Mouse (Mus musculus): ENCODE results near the gene Agmo.

DNA sequence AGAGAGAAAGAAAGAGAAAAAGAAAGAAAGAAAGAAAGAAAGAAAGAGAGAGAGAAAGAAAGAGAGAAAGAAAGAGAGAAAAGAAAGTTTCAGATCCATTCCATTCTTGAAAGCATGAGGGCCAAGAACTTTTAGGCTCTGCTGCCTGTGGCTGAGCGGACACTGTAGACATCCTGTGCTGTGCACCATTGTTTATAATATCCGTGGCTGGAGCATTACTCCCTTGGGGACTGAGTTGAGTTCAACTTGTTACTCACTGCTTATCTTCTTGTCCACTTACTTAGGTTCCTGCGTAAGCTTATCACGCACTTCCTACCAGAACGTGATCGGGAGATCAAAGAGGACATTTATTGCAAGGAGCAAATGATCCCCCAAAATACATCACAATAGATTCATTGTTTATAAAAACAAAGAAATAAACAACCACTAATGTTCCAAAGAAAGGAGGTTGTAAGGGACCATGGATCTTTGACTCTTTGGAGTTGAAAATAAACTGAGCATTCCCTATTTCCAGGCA lies 27.3 kb downstream of the Agmo start:
- TF ChIP-seq POLR2A (IDR thresholded peaks at IDR 0.05; ENCODE audit: control insufficient read depth in 1 of 2, insufficient read depth in 1 of 2, low read depth in 1 of 2, low read length in 2 of 2, poor library complexity in 1 of 2) (no peak), JUND (IDR thresholded peaks at IDR 0.05; ENCODE audit: low read depth, low read length) (no peak), CTCF (IDR thresholded peaks at IDR 0.05 in 2 of 3, conservative IDR thresholded peaks at IDR 0.05 in 1 of 3; ENCODE audit: control insufficient read depth in 1 of 3, insufficient read depth in 1 of 3, low read depth in 2 of 3, low read length in 3 of 3, poor library complexity in 1 of 3, severe bottlenecking in 1 of 3) (no peak), MAFK (IDR thresholded peaks at IDR 0.05; ENCODE audit: borderline replicate concordance, low read depth, low read length) (no peak), MAX (IDR thresholded peaks at IDR 0.05; ENCODE audit: low read length) (no peak), USF2 (IDR thresholded peaks at IDR 0.05; ENCODE audit: borderline replicate concordance in 1 of 2, insufficient read depth in 1 of 2, low read depth in 1 of 2, low read length in 2 of 2) (no peak), HCFC1 (IDR thresholded peaks at IDR 0.05; ENCODE audit: low read depth, low read length) (no peak), EP300 (IDR thresholded peaks at IDR 0.05; ENCODE audit: low read depth in 1 of 2, low read length in 2 of 2) (no peak), E2F4 (IDR thresholded peaks at IDR 0.05; ENCODE audit: borderline replicate concordance, low read depth, low read length) (no peak)

Measured in MEL (cell line).